Mouse (Mus musculus): ENCODE results near the gene Gm45837. TPM values are rescaled to one million over a fixed set of nuclear protein-coding genes. Genes with fewer than 3 reads are reported as not detected.
"Not testable (repeated sequence)": the region's sequence is repeated elsewhere in the genome, so short reads cannot be mapped to it uniquely, and the experiment has no call there.

Gene Gm45837
- total RNA-seq, 1 experiment from 2014 or later, result 8.9 TPM

DNA sequence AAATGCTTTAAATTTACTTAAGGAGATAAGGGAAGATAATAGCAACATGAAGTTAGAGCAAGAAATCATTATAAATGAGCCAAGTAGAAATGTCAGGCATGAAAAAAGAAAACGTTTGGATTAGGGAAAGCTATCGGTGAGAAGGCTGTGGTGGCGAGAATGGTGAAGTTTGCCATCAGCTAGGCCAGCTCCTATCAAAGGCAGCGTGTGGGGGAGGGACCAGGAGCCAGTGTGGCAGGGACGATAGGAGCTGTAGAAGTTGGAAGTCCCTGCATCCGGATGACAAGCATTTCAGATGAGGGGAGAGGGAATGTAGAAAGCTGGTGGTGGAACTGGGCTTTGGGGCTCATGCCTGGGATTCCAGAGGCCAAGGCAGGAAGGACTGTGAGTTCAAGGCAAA lies 104.6 kb downstream of the Gm45837 start:
- no peak for ATAC-seq (replicated peaks; ENCODE audit: insufficient number of reproducible peaks, low FRiP score, low TSS enrichment, poor library complexity, severe bottlenecking)

DNA sequence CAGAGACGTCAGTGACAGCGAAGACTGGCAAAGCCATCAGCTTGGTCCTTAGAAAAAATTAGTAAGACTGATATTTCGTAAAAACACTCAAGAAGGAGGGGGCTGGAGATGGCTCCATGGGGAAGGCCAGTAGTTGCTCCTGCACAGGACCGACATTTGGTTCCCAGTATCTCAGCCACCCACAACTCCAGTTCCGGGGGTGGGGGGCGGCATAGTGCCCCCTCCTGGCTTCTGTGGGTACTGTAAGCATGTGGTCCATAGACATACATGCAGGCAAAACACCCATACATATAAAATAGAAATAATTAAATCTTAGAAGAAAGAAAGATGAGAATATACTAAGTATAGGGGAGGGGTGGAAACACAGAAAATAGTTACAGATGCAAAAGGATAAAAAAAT lies 105.8 kb downstream of the Gm45837 start:
- ATAC-seq (replicated peaks; ENCODE audit: insufficient number of reproducible peaks, low FRiP score, low TSS enrichment, poor library complexity, severe bottlenecking), result no peak

DNA sequence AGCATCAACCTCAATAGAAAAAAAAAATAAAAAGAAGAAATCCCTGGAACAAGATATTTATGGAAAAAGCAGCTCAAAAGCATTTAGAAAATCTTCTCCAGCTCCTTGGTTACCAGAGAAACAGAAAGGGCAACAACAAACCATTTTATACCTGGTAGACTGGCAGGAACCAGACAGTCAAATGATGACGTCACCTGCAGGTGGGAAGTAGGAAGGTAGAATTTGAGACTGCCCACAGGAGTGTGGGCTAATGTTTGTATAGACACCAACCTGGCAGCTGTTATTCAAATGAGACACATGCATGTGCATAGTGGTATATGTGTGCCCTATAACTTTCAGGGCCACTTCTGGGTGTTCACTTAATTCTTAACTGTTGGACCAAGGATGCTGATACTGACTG lies 111.0 kb downstream of the Gm45837 start:
- no peak for ATAC-seq (replicated peaks; ENCODE audit: insufficient number of reproducible peaks, low FRiP score, low TSS enrichment, poor library complexity, severe bottlenecking)

DNA sequence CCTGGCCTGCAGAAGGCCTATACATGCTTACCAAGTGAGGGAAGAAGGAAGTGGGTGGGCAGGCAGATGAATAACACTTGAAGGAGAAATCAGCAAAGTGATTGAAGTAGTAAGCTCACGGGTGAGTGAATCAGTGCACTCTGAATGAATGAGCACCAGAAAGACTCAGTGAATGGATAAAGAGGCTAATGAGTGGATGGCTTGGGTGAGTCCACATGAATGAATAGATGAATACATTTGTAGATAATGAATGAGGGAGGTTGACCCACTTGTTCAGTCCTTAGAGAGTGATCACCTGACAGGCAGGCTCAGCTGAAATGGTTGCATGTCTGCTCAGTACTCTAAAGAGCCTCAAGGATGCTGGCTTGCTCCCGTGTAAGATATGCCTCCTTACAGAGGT lies 112.5 kb downstream of the Gm45837 start:
- no peak for ATAC-seq (replicated peaks; ENCODE audit: insufficient number of reproducible peaks, low FRiP score, low TSS enrichment, poor library complexity, severe bottlenecking)

DNA sequence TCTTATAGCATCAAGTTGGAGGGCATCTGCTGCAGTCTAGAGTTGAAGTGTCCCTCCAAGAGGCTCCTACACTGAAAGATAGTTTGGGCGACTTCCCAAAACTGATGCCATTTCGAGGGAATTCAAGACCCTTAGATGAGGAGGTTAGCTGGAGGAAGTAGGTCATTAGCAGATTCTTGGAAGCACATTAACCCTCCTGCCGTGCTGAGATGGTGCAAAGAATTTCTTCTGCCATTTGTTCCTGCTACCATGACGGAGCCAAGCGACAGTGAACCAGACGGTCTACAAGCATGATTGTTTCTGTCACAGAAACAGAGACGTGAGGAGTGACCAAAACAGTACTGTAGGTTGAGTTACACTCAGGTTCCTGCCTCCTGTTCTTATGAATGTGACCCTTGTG lies 115.8 kb downstream of the Gm45837 start:
- ATAC-seq (replicated peaks; ENCODE audit: insufficient number of reproducible peaks, low FRiP score, low TSS enrichment, poor library complexity, severe bottlenecking), result no peak

DNA sequence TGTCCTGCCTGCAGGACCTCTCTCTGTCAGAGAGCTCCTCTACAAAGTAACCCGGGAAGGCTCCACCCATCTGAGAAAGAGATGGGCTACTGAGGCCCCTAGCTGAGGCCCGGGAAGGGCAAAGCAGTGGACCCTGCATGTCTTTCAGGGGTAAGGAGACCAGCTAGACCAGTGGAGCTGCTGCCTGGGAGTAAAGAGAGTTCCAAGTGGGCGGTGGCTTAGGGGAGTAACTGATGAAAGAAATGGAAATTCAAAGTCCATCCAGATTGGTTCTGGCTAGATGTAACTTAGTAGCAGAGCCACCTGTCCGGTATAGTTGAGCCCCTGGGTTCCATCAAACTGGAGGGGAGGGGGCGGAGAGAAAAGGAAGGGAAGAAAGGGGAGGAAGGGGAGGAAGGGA lies 123.7 kb downstream of the Gm45837 start:
- no peak for ATAC-seq (replicated peaks; ENCODE audit: insufficient number of reproducible peaks, low FRiP score, low TSS enrichment, poor library complexity, severe bottlenecking)

DNA sequence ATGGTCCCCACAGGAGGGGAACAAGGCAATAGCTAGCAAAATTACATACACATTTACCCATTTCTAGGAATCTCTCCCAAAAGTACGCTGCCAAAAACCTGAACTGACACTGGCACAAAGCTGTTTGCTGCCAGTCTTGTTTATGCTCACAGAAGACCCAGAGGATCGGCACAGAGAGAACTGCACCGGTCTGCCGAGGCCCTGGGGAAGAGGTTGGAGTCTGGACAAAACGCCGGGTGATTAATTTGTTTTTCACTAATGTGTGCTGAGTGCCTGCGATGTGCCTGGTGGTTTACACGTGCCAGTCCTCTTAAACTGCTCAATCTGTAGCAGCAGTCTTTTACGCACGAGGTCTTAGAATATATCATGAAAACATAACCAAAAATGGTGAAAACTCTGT lies 124.4 kb downstream of the Gm45837 start:
- no peak for ATAC-seq (replicated peaks; ENCODE audit: insufficient number of reproducible peaks, low FRiP score, low TSS enrichment, poor library complexity, severe bottlenecking)

DNA sequence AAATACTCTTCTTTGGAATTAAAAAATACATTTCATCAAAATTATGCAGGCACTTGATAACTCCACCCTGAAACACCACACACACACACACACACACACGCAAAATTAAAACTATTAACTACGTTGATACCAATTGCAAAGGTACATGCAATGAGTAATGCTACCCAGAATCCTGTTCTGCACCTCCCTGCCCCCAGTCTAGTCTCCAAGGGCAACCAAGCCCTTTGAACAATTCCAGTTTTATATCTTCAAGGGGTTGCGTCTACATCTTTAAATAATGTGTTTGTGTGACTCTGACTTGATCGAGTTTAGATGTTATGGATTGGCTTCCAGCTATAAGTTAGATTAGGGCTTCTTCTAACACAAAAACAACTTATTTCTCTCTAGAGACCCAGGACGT lies 124.8 kb downstream of the Gm45837 start:
- ATAC-seq (replicated peaks; ENCODE audit: insufficient number of reproducible peaks, low FRiP score, low TSS enrichment, poor library complexity, severe bottlenecking), result no peak

DNA sequence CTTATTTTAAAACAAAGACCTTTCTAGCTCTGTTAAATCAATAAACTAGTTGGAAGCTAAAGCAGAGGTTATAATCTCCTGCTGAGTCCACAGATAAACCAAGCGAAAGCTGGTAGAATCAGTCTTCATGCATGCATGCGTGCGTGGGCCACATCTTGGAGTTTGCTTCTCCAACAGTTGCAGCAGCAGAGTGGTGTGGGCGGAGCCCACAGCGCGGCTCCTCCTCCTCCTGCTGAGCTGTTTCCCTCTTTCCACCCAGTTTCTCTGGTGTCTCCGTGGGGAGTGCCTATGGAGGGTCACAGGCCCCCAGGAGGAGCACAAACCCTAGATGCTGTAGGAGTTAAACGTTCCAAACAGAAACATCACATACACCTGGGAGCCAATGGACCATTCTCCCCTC lies 126.9 kb downstream of the Gm45837 start:
- 0 out of 2 replicates have a peak, but pooled peaks have one; percentile 24 for ATAC-seq (replicated peaks; ENCODE audit: insufficient number of reproducible peaks, low FRiP score, low TSS enrichment, poor library complexity, severe bottlenecking)

DNA sequence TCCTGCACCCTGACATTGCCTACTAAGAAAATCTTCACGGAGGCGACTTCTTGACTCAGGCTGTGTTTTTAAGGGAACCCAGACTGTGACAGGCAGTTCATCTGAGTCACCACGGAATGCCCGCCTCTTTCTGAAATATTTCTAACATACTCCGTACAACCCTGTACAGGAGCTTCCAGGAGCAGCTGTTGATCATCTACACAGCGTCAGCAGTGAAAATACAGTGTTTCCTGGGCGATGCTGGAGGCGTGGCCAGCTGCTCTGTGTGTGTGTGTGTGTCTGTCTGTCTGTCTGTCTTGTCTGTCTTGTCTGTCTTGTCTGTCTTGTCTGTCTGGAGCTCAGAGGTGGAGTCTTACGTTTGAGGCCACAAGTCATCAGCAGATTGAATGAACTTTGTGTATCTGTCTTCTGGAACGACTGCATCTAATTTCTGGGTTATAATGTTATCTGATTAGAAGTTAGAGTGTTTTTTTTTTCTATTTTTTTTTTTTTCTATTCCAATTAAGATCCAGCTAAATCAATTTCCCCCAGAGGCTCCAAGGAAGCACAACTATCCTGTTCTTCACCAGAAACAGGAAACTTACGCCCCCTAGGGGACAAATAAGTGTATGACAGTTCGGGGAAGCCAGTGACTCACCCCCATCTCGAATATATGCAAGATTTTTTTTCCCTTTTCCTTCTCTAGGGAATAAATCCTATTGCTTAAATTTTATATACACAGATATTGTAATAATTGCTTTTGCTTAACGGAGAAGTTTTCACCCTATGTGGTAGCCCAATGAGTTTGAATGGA lies 127.7 kb downstream of the Gm45837 start:
- ATAC-seq (replicated peaks; ENCODE audit: insufficient number of reproducible peaks, low FRiP score, low TSS enrichment, poor library complexity, severe bottlenecking), result peak; percentile 45; the same call in 1 of the 2 replicates

DNA sequence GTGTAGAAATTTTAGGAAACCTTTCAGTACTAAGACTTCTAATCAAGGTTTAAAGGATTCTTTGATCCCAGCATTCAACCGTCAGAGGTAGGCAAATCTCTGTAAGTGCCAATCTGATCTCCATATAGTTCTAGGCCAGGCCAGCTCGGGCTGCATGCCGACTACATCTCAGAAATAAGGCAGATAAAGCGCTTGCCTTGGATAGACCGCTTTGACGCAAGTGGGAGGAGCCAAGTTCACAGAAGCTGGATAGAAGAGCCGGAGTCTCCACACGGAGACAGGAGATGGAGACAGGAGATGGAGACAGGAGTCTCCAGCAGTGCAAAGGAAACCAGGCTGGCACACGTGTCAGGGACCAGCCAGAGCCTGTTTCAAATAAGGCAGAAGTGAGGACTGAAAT lies 129.1 kb downstream of the Gm45837 start:
- no peak for ATAC-seq (replicated peaks; ENCODE audit: insufficient number of reproducible peaks, low FRiP score, low TSS enrichment, poor library complexity, severe bottlenecking)

DNA sequence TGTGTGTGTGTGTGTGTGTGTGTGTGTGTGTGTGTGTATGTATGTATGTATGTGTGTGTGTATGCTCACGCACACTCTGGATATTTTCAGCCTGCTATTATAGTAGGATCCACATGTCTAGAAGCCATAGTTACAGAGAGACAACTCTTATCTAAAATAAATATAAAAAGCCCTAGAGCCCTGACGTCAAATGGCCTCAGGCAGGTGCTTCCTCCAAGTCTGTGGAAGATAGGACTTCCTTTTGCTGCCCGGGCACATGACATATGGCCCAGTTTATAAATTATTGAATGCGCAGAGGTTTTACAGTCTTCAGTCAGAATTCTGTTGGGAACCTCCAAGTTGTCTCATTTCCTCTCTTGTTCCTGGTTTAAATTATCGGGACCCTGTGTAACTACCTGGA lies 130.0 kb downstream of the Gm45837 start:
- no peak for ATAC-seq (replicated peaks; ENCODE audit: insufficient number of reproducible peaks, low FRiP score, low TSS enrichment, poor library complexity, severe bottlenecking)

DNA sequence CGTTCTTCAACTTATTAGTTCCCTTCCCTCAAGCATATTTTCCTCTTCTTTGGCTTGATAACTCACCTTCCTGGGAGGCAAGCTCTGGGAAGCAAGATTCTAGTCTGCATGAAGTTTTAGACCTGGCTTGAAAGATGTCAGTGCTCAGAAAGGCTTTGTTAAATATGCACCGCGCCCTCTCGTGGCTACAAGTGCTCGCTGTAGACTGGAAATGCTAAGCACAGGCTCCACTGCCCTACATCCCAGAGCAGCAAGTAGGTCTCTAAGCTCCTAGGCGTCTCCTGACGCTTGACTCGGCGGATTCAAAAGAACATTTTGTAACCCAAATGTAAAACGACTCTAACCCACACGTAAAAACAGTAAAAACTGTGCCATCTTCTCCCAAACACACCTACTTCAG lies 130.4 kb downstream of the Gm45837 start:
- peak; percentile 69; the same call in 1 of the 2 replicates for ATAC-seq (replicated peaks; ENCODE audit: insufficient number of reproducible peaks, low FRiP score, low TSS enrichment, poor library complexity, severe bottlenecking)

DNA sequence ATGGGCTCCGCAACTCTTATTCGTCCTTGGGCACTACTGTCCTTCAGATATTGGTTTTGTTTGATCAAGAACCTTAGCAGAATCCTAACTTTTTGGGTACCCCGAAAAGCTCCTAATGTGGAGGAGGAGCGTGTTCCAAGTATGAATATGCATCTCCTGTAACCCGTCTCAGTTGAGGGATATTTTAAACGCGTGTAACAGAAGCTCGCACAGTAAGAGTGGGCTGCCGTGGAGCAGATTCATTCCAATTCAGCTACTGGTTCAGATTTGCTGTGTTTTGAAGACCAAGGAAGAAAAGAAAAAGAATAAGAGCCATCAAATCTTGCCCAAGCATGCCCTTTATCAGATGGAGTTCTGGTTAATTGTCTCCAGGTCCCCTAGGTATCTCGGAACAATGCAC lies 131.0 kb downstream of the Gm45837 start:
- no peak for ATAC-seq (replicated peaks; ENCODE audit: insufficient number of reproducible peaks, low FRiP score, low TSS enrichment, poor library complexity, severe bottlenecking)

DNA sequence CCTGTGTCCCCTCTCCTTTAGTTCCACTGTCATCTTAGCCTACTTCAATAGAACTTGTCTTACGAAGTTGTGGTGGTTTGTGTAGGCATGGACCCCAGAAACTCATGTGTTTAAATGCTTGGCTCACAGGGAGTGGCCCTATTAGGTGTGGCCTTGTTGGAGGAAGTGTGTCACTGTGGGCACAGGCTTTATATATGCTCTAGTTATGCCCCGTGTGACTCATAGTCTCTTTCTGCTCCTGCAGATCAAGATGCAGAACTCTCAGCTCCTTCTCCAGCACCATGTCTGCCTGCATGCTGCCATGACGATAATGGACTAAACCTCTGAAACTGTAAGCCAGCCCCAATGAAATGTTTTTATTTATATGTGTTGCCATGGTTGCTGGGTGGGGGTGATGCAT lies 137.0 kb downstream of the Gm45837 start:
- peak; percentile 58 for ATAC-seq (replicated peaks; ENCODE audit: insufficient number of reproducible peaks, low FRiP score, low TSS enrichment, poor library complexity, severe bottlenecking)

DNA sequence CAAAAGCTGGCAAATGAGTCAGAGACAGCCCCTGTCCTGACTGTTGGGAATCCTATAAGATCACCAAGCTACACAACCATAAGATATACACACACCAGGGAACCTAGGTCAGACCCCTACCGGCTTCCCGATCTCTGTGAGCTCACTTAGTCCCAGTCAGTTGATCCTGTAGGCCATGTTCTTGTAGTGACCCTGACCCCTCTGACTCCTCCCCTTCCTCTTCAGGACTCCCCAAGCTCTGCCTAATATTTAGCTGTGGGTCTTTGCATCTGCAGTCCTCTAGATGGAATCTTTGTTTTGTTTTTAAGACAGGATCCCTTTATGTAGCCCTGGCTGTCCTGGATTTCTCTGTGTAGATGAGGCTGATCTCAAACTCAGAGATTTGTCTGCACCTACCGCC lies 138.6 kb downstream of the Gm45837 start:
- 0 out of 2 replicates have a peak, but pooled peaks have one; percentile 15 for ATAC-seq (replicated peaks; ENCODE audit: insufficient number of reproducible peaks, low FRiP score, low TSS enrichment, poor library complexity, severe bottlenecking)

DNA sequence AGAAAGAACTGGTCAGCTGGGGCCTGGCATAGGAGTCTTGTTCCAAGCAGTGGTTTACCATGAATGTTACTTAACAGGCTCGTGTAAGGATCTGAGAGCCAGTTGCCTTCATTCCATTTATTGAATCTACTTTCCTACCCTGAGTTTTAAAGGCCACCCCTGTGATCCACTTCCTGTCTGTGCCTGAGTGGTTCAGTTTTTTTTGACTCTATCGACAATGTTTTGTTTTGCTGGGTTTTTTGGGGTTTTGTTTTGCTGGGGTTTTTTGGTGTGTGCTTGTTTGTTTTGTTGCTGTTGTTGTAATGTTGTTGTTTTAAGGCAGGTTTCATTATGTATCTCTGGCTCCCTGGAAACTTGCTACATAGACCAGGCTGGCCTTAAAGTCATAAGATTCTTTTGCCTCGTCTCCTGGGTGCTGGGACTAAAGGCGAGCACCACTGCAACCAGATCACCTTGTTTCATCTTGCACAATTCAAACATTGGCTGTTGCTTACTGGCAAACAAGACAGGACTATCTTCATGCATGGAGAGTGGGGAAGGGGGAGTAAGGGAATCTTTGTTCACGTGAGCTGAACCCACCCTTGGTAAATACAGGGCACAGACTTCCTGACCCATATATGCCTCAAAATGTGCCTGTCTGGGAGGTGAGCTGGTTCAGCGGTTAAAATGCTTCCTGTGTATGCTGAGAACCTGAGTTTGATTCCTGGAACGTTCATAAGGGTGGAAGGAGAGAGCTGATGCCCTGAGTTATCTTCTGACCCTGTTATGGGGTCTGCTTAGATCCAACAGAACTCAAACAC lies 140.2 kb downstream of the Gm45837 start:
- no peak for ATAC-seq (replicated peaks; ENCODE audit: insufficient number of reproducible peaks, low FRiP score, low TSS enrichment, poor library complexity, severe bottlenecking)

DNA sequence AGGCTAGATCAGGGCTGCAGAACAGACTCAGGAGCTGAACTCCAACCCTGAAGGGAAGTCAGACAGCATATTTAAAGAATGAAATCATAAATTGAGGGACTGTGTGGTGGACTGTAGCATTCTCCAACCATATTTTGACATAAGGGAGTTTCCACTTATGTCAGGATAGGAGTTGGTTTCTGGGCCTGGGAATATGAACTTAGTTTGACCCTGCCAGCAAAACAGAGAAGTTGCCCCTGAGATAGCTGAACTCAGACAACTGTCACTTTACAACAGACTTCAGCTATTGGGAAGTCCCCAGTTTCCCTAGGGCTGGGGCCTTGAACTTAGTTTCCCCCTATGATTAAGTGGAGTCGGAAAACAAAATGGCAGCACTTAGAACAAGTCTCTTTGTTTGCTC lies 140.8 kb downstream of the Gm45837 start:
- peak; percentile 62 for ATAC-seq (replicated peaks; ENCODE audit: insufficient number of reproducible peaks, low FRiP score, low TSS enrichment, poor library complexity, severe bottlenecking)

DNA sequence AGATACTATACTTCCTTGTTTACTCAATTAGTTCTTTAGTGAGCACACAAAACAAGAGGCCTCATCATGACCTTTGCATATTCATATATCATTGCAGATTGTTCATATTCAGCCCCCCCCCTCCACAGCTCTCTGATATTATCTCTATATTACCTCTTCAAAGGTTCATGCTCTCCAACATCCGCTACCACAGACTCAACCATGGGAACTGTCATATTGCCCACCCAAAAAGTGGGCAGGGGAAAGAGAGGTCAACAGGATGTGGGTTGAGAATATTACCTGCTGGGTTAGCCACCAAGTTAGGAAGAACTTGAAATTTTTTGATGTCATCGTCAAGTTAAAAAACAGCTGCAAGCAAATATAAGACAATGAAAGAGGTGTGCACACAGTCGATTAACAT lies 144.8 kb downstream of the Gm45837 start:
- not testable (repeated sequence) for ATAC-seq (replicated peaks; ENCODE audit: insufficient number of reproducible peaks, low FRiP score, low TSS enrichment, poor library complexity, severe bottlenecking)

DNA sequence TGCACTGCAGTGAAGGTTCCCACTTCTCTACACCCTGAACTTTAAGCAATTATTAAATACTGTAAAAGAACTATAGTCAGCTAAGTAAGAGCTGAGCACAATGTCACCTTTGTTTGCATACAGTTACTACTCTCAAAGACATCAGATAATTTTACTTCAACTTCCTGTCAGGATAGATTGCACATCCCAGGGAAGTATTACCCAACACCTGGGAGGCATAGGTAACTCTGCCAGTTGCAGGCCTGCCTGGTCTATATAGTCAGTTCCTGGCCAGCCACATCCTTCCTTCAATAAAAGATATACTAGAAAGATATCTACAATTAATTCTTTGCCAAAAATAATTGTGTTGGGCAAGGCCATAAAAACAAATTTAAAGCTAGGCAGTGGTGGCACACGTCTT lies 146.7 kb downstream of the Gm45837 start:
- no peak for ATAC-seq (replicated peaks; ENCODE audit: insufficient number of reproducible peaks, low FRiP score, low TSS enrichment, poor library complexity, severe bottlenecking)
